Mouse (Mus musculus) CH12.LX (cell line): ENCODE results near the gene Grap2.

Experiments used
- CTCF ChIP-seq, 2 experiments: IDR thresholded peaks in 1 of 2; conservative IDR thresholded peaks in 1 of 2; 2 replicates each; pipeline ENCODE4 v1.5.1; 2011 to 2012; ENCODE audit warnings: low read depth in 2 of 2, low read length in 2 of 2, improper control_type of control experiment in 1 of 2, inconsistent platforms in 1 of 2, mild to moderate bottlenecking in 1 of 2, moderate library complexity in 1 of 2
- E2F4 ChIP-seq: IDR thresholded peaks from 2 replicates; pipeline ENCODE4 v1.6.1; 2011; ENCODE audit warnings: low read depth, low read length, improper control_type of control experiment; ENCODE audit not compliant: insufficient replicate concordance
- EP300 ChIP-seq: IDR thresholded peaks from 2 replicates; pipeline ENCODE4 v1.6.1; 2011; ENCODE audit warnings: low read length, improper control_type of control experiment
- GABPA ChIP-seq: IDR thresholded peaks from 2 replicates; pipeline ENCODE4 v1.6.1; 2012; ENCODE audit warnings: low read depth, low read length, improper control_type of control experiment, inconsistent platforms; ENCODE audit not compliant: insufficient replicate concordance
- JUND ChIP-seq: conservative IDR thresholded peaks from 2 replicates; pipeline ENCODE4 v1.6.1; 2011; ENCODE audit warnings: low read depth, low read length, improper control_type of control experiment
- KAT2A ChIP-seq: IDR thresholded peaks from 2 replicates; pipeline ENCODE4 v1.6.1; 2012; ENCODE audit warnings: low read length, improper control_type of control experiment, inconsistent platforms; ENCODE audit not compliant: insufficient replicate concordance
- MAX ChIP-seq: IDR thresholded peaks from 2 replicates; pipeline ENCODE4 v1.6.1; 2011; ENCODE audit warnings: low read length, improper control_type of control experiment
- NELFE ChIP-seq: IDR thresholded peaks from 2 replicates; pipeline ENCODE4 v1.6.1; 2011; ENCODE audit warnings: low read depth, low read length, improper control_type of control experiment
- NRF1 ChIP-seq: IDR thresholded peaks from 2 replicates; pipeline ENCODE4 v1.6.1; 2014; ENCODE audit warnings: low read depth, mild to moderate bottlenecking, inconsistent platforms, low read length, improper control_type of control experiment, moderate library complexity
- POLR2A ChIP-seq: IDR thresholded peaks from 2 replicates; pipeline ENCODE4 v1.6.1; 2011; ENCODE audit warnings: low read depth, mild to moderate bottlenecking, improper control_type of control experiment, low read length
- SMC3 ChIP-seq: IDR thresholded peaks from 2 replicates; pipeline ENCODE4 v1.6.1; 2011; ENCODE audit warnings: low read depth, low read length, improper control_type of control experiment
- UBTF ChIP-seq: IDR thresholded peaks from 2 replicates; pipeline ENCODE4 v1.6.1; 2012; ENCODE audit warnings: low read depth, mild to moderate bottlenecking, inconsistent platforms, low read length, improper control_type of control experiment, moderate library complexity
- USF2 ChIP-seq: conservative IDR thresholded peaks from 2 replicates; pipeline ENCODE4 v1.6.1; 2011; ENCODE audit warnings: low read depth, low read length, improper control_type of control experiment
- ZNF384 ChIP-seq: IDR thresholded peaks from 2 replicates; pipeline ENCODE4 v1.6.1; 2012; ENCODE audit warnings: low read depth, low read length, improper control_type of control experiment, inconsistent platforms

DNA sequence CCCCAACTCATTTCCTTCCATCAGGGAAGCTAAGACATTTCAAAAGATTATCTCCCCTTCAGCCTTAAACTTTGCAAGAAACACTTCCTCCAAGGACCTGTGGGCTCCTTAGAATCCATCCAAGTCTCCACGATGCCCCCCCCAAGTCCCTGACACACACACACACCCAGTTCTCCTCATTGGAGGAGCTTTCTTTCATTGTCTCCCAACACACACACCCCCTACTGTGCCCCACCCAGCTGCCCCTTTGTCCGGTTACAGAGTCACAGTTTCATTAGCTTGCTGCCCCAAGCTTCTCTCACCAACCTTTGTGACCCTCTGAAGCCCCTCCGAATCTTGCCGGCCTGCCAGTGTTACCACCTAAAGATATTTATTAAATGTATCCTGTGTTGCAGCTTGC, 13.9 kb downstream of the Grap2 start:
- TF ChIP-seq CTCF (conservative IDR thresholded peaks at IDR 0.05 in 1 of 2, IDR thresholded peaks at IDR 0.05 in 1 of 2; ENCODE audit: low read depth in 2 of 2, low read length in 2 of 2) (no peak), SMC3 (no peak), POLR2A (no peak), UBTF (no peak), KAT2A (no peak), NELFE (no peak), NRF1 (no peak), MAX (no peak), JUND (no peak), EP300 (no peak), E2F4 (no peak), USF2 (no peak), GABPA (no peak), ZNF384 (no peak)
